Mouse (Mus musculus): ENCODE measurements around the gene Apln. TPM values are rescaled to one million over a fixed set of nuclear protein-coding genes. Genes with fewer than 3 reads are reported as not detected.

The Apln gene
- total RNA-seq (2023), result under 1 TPM in 1 of 2 experiments, not detected in 1; 0.24 TPM

DNA sequence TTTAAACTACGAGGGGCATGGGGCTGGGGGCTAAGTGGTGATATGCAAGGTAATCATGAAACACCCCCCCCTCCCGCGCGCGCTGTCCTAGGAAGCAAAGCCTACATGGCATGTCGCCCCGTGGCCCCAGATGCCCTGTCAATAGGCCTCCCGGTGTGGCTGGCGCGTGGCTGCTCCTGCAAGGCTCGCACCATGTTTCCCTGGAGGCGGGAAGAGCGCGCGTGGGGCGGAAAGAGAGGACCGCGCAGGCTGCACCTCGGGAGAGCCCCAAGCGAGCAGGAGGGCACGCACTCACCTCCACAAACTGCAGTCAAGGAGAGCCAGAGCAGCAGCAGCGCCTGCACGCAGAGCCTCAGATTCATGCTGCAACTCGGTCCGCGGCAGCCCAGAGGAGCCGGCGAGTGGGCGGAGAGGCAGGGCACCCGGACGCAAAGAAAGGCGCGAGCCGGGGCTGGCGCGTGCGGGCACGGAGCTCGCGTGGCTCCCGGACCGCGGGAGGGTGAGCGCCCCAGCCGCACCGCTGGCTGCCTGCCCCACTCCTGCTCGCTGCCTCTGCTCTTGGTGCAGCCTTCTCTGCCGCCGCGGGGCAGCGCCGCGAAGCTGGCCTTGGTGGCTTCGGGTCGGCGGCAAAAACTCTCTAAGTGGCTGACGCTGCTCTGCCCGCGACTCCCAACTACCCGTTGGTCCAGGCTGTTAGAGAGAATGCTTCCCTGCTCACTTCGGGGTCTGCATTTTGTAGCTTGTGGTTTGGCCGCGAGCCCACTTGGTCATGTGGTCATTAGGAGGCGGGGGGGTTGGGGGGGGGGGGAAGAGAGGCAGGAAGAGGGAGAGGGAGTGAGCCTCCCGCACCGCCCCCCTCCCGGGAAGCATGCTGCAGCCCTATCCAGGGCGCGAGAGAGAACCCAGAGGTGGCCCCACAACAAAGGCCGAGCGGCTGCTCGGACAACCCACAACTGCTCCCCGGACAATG lies at the start of gene Apln:
TSS of gene Apln (minus strand) at position 710 of the 970 bp plus-strand sequence.

Other genes starting within 250 kb of the Apln start
- gene Smarca1, start 141.9 kb downstream of the Apln start, total RNA-seq (2023), result not detected
- gene Ocrl, start 122.5 kb downstream of the Apln start, total RNA-seq (2023), result 10 to 100 TPM; 24.6 to 25.7 TPM
- under 1 TPM in 1 of 2 experiments, not detected in 1; 0.16 TPM for gene Xpnpep2, start 73.9 kb upstream of the Apln start, total RNA-seq (2023)
- 100 to 1,000 TPM; 134 to 144 TPM for gene Sash3, start 111.6 kb upstream of the Apln start, total RNA-seq (2023)
- 10 to 100 TPM; 78.7 to 86.4 TPM for gene Zdhhc9, start 174.0 kb upstream of the Apln start, total RNA-seq (2023)
- 10 to 100 TPM; 34.0 to 35.3 TPM for gene Utp14a, start 222.0 kb upstream of the Apln start, total RNA-seq (2023)